Mouse (Mus musculus) olfactory bulb, adult 2 months (tissue): ENCODE data around the gene Gm49384.

Experiments used
- CTCF ChIP-seq: fragments of 200-500 bp; IDR thresholded peaks from 2 replicates; pipeline ENCODE4 v1.5.1; 2012; ENCODE audit warnings: low read depth, mild to moderate bottlenecking, low read length, moderate library complexity; ENCODE audit not compliant: insufficient read depth
- POLR2A ChIP-seq: fragments of 200-500 bp; IDR thresholded peaks from 2 replicates; pipeline ENCODE4 v1.6.1; 2012; ENCODE audit warnings: mild to moderate bottlenecking, low read depth, low read length, moderate library complexity; ENCODE audit not compliant: insufficient read depth

GRCm38 (mm10) chr12:69150049-69150448, 54.0 kb downstream of the Gm49384 start:
- TF ChIP-seq CTCF = no peak
- TF ChIP-seq POLR2A = no peak
